Mouse (Mus musculus) neural tube, embryonic 12.5 days (tissue): Measurements from ENCODE around the gene Cnfn. TPM values are rescaled to one million over a fixed set of nuclear protein-coding genes. Genes with fewer than 3 reads are reported as not detected.

Experiments used
- ATAC-seq: fragments of 200-750 bp; cut with Nextera tagmentation; 2 replicates; pipeline ENCODE4 v1.8.0; 2017; ENCODE audit warnings: low read depth, mild to moderate bottlenecking, moderate TSS enrichment, moderate library complexity; ENCODE audit not compliant: low FRiP score
- H3K27ac ChIP-seq: fragments of 300-500 bp; sonication (generic); 2 replicates; pipeline ENCODE4 v1.5.1; 2016
- H3K27me3 ChIP-seq: fragments of 300-500 bp; sonication (generic); replicated peaks from 2 replicates; pipeline ENCODE4 v1.6.1; 2016; ENCODE audit warnings: mild to moderate bottlenecking
- H3K36me3 ChIP-seq: fragments of 300-500 bp; sonication (generic); 2 replicates; pipeline ENCODE4 v1.6.1; 2016; ENCODE audit warnings: mild to moderate bottlenecking
- H3K4me1 ChIP-seq: fragments of 300-500 bp; sonication (generic); 2 replicates; pipeline ENCODE4 v1.6.1; 2016
- H3K4me2 ChIP-seq: fragments of 300-500 bp; sonication (generic); replicated peaks from 2 replicates; pipeline ENCODE4 v1.6.1; 2016; ENCODE audit warnings: mild to moderate bottlenecking
- H3K4me3 ChIP-seq: fragments of 300-500 bp; sonication (generic); 2 replicates; pipeline ENCODE4 v1.5.1; 2016
- H3K9ac ChIP-seq: fragments of 300-500 bp; sonication (generic); 2 replicates; pipeline ENCODE4 v1.6.1; 2016; ENCODE audit warnings: mild to moderate bottlenecking
- H3K9me3 ChIP-seq: fragments of 300-500 bp; sonication (generic); 2 replicates; pipeline ENCODE4 v1.6.1; 2016; ENCODE audit warnings: mild to moderate bottlenecking
- WGBS: fragments of 180-500 bp; shearing (Covaris S2); methylation state at CpG from one replicate; pipeline ENCODE4 v1.1.7; 2016; 5-methylcytosine and 5-hydroxymethylcytosine counted together
- polyA plus RNA-seq: library from polyadenylated mRNA; unstranded; fragments of >200 nt; fragmentation: Nextera tagmentation; extraction: Ambion mirVana; gene quantifications from 2 replicates; pipeline ENCODE4 v1.2.1, GENCODE M21; 2016

Cnfn gene
- polyA plus RNA-seq, 1 experiment from 2014 or later = not detected

- 88% methylated on average over 12 of the region's 12 CpGs for WGBS
- Histone ChIP-seq H3K27me3 (no peaks in the 10 kb centered on the region), H3K9ac (no peak overlapping the region), H3K27ac (no peak overlapping the region), H3K4me2 (no peak overlapping the region), H3K9me3 (no peaks in the 10 kb centered on the region), H3K4me3 (no peak overlapping the region), H3K4me1 (peaks cover 12% of the 10 kb centered on the region), H3K36me3 (peaks cover 68% of the 10 kb centered on the region)
- no peak for ATAC-seq
Observed at GRCm38 (mm10) chr7:25385850-25386555, 16.5 kb upstream of the Cnfn start.

GRCm38 (mm10) chr7:25385259-25385658, 15.7 kb upstream of the Cnfn start:
- Histone ChIP-seq H3K36me3 (peaks cover 75% of the 10 kb centered on the region), H3K27ac (no peak overlapping the region), H3K9ac (no peak overlapping the region), H3K4me3 (no peak overlapping the region), H3K27me3 (no peaks in the 10 kb centered on the region), H3K9me3 (no peaks in the 10 kb centered on the region), H3K4me2 (no peak overlapping the region), H3K4me1 (peaks cover 5% of the 10 kb centered on the region; the same call in 1 of the 2 replicates)
- 95% methylated on average over 12 of the region's 12 CpGs for WGBS
- ATAC-seq = no peak

GRCm38 (mm10) chr7:25384818-25385217, 15.3 kb upstream of the Cnfn start:
- no peak overlapping the region for H3K9ac ChIP-seq
- ATAC-seq = no peak
- H3K4me2 ChIP-seq = no peak overlapping the region
- no peak overlapping the region for H3K27ac ChIP-seq
- H3K27me3 ChIP-seq = no peaks in the 10 kb centered on the region
- 90% methylated on average over 9 of the region's 9 CpGs for WGBS
- peaks cover 5% of the 10 kb centered on the region for H3K4me1 ChIP-seq
- H3K9me3 ChIP-seq = no peaks in the 10 kb centered on the region
- peaks cover 75% of the 10 kb centered on the region for H3K36me3 ChIP-seq
- H3K4me3 ChIP-seq = no peak overlapping the region

- no peaks in the 10 kb centered on the region for H3K27me3 ChIP-seq
- WGBS = 93% methylated on average over 13 of the region's 13 CpGs
Observed at GRCm38 (mm10) chr7:25384318-25384717, 14.8 kb upstream of the Cnfn start.

GRCm38 (mm10) chr7:25383891-25384290, 14.4 kb upstream of the Cnfn start:
- H3K4me3 ChIP-seq = no peak overlapping the region
- WGBS = 83% methylated on average over 4 of the region's 4 CpGs
- H3K27me3 ChIP-seq = no peaks in the 10 kb centered on the region
- peaks cover 9% of the 10 kb centered on the region for H3K4me1 ChIP-seq
- no peak overlapping the region for H3K4me2 ChIP-seq
- ATAC-seq = no peak
- no peak overlapping the region for H3K27ac ChIP-seq
- H3K9me3 ChIP-seq = no peaks in the 10 kb centered on the region
- no peak overlapping the region for H3K9ac ChIP-seq
- peaks cover 75% of the 10 kb centered on the region for H3K36me3 ChIP-seq

More at GRCm38 (mm10) chr7:25384318-25384717, 14.8 kb upstream of the Cnfn start:
- no peak overlapping the region for H3K27ac ChIP-seq
- peaks cover 9% of the 10 kb centered on the region for H3K4me1 ChIP-seq
- no peak for ATAC-seq
- H3K9ac ChIP-seq = no peak overlapping the region
- no peaks in the 10 kb centered on the region for H3K9me3 ChIP-seq
- peaks cover 75% of the 10 kb centered on the region for H3K36me3 ChIP-seq
- no peak overlapping the region for H3K4me2 ChIP-seq
- H3K4me3 ChIP-seq = no peak overlapping the region

GRCm38 (mm10) chr7:25383385-25383784, 13.9 kb upstream of the Cnfn start:
- no peak overlapping the region for H3K9ac ChIP-seq
- WGBS = 87% methylated on average over 7 of the region's 7 CpGs
- H3K9me3 ChIP-seq = no peaks in the 10 kb centered on the region
- peaks cover 9% of the 10 kb centered on the region for H3K4me1 ChIP-seq
- H3K4me2 ChIP-seq = no peak overlapping the region
- no peak overlapping the region for H3K27ac ChIP-seq
- no peak for ATAC-seq
- H3K27me3 ChIP-seq = no peaks in the 10 kb centered on the region
- no peak overlapping the region for H3K4me3 ChIP-seq
- H3K36me3 ChIP-seq = peaks cover 74% of the 10 kb centered on the region

- no peak overlapping the region for H3K4me2 ChIP-seq
- peaks cover 65% of the 10 kb centered on the region for H3K36me3 ChIP-seq
- H3K27ac ChIP-seq = no peak overlapping the region
- no peak overlapping the region for H3K4me3 ChIP-seq
- no peaks in the 10 kb centered on the region for H3K9me3 ChIP-seq
- H3K4me1 ChIP-seq = peaks cover 9% of the 10 kb centered on the region
- H3K9ac ChIP-seq = no peak overlapping the region
- H3K27me3 ChIP-seq = no peaks in the 10 kb centered on the region
- ATAC-seq = no peak
Observed at GRCm38 (mm10) chr7:25382541-25382940, 13.0 kb upstream of the Cnfn start.

- no peak overlapping the region for H3K27ac ChIP-seq
- 54% methylated on average over 3 of the region's 3 CpGs for WGBS
- no peak overlapping the region for H3K4me3 ChIP-seq
- no peak overlapping the region for H3K9ac ChIP-seq
- ATAC-seq = no peak
- peaks cover 9% of the 10 kb centered on the region for H3K4me1 ChIP-seq
- no peaks in the 10 kb centered on the region for H3K27me3 ChIP-seq
- H3K36me3 ChIP-seq = peaks cover 54% of the 10 kb centered on the region
- H3K9me3 ChIP-seq = no peaks in the 10 kb centered on the region
- no peak overlapping the region for H3K4me2 ChIP-seq
Observed at GRCm38 (mm10) chr7:25381284-25381680, 11.8 kb upstream of the Cnfn start.

GRCm38 (mm10) chr7:25380392-25381283, 11.1 kb upstream of the Cnfn start:
- no peak overlapping the region for H3K27ac ChIP-seq
- peaks cover 48% of the 10 kb centered on the region for H3K36me3 ChIP-seq
- WGBS = 64% methylated on average over 18 of the region's 18 CpGs
- no peak for ATAC-seq
- peak overlapping the region; percentile 65 for H3K4me2 ChIP-seq
- H3K9ac ChIP-seq = 0 out of 2 replicates have a peak overlapping the region, but pooled peaks have one; percentile 14
- no peaks in the 10 kb centered on the region for H3K27me3 ChIP-seq
- peaks cover 9% of the 10 kb centered on the region for H3K4me1 ChIP-seq
- no peak overlapping the region for H3K4me3 ChIP-seq
- H3K9me3 ChIP-seq = no peaks in the 10 kb centered on the region

GRCm38 (mm10) chr7:25379551-25380351, 10.2 kb upstream of the Cnfn start:
- peaks cover 9% of the 10 kb centered on the region for H3K4me1 ChIP-seq
- H3K9me3 ChIP-seq = no peaks in the 10 kb centered on the region
- no peaks in the 10 kb centered on the region for H3K27me3 ChIP-seq
- peak overlapping the region; percentile 65 for H3K4me2 ChIP-seq
- H3K9ac ChIP-seq = peak overlapping the region; percentile 14; the same call in 1 of the 2 replicates
- peak; percentile 34 for ATAC-seq
- H3K36me3 ChIP-seq = peaks cover 40% of the 10 kb centered on the region
- no peak overlapping the region for H3K27ac ChIP-seq
- WGBS = 2% methylated on average over 41 of the region's 42 CpGs
- H3K4me3 ChIP-seq = peak overlapping the region; percentile 29

- no peak for ATAC-seq
- WGBS = 89% methylated on average over 13 of the region's 13 CpGs
- no peak overlapping the region for H3K4me3 ChIP-seq
- peaks cover 27% of the 10 kb centered on the region for H3K36me3 ChIP-seq
- H3K9ac ChIP-seq = no peak overlapping the region
- no peak overlapping the region for H3K4me2 ChIP-seq
- no peaks in the 10 kb centered on the region for H3K9me3 ChIP-seq
- no peaks in the 10 kb centered on the region for H3K27me3 ChIP-seq
- peaks cover 9% of the 10 kb centered on the region for H3K4me1 ChIP-seq
- H3K27ac ChIP-seq = no peak overlapping the region
Observed at GRCm38 (mm10) chr7:25378181-25379100, 8.9 kb upstream of the Cnfn start.
